Mouse (Mus musculus) kidney, adult 2 months (tissue): Measurements from ENCODE around the gene Ell2. TPM values are rescaled to one million over a fixed set of nuclear protein-coding genes. Genes with fewer than 3 reads are reported as not detected.

Experiments used
- DNase-seq: peaks from one replicate; pipeline ENCODE4 v3.0.0; 2021
- H3K27ac ChIP-seq: fragments of 200-500 bp; 2 replicates; pipeline ENCODE4 v1.5.1; 2012; ENCODE audit warnings: low read depth, low read length, control low read depth, inconsistent platforms; ENCODE audit not compliant: insufficient read depth
- H3K27me3 ChIP-seq: fragments of 200-500 bp; replicated peaks from 2 replicates; pipeline ENCODE4 v1.6.1; 2012; ENCODE audit warnings: mild to moderate bottlenecking, moderate library complexity, low read length, inconsistent platforms; ENCODE audit not compliant: control insufficient read depth, insufficient read depth
- H3K36me3 ChIP-seq: fragments of 200-500 bp; 2 replicates; pipeline ENCODE4 v1.6.1; 2012; ENCODE audit warnings: mild to moderate bottlenecking, moderate library complexity, low read length, inconsistent platforms; ENCODE audit not compliant: control insufficient read depth, insufficient read depth
- H3K4me1 ChIP-seq: fragments of 200-500 bp; 2 replicates; pipeline ENCODE4 v1.6.1; 2011; ENCODE audit warnings: low read length; ENCODE audit not compliant: control insufficient read depth, insufficient read depth
- H3K4me3 ChIP-seq: fragments of 200-500 bp; 2 replicates; pipeline ENCODE4 v1.5.1; 2011; ENCODE audit warnings: mild to moderate bottlenecking, low read depth, low read length, control low read depth; ENCODE audit not compliant: insufficient read depth
- CTCF ChIP-seq: fragments of 200-500 bp; conservative IDR thresholded peaks from 2 replicates; pipeline ENCODE4 v1.5.1; 2011; ENCODE audit warnings: low read depth, mild to moderate bottlenecking, control low read depth, low read length, moderate library complexity, mixed read lengths; ENCODE audit not compliant: insufficient read depth, insufficient read length
- POLR2A ChIP-seq: fragments of 200-500 bp; IDR thresholded peaks from one replicate; pipeline ENCODE4 v1.6.1; 2011; ENCODE audit warnings: low read depth, low read length, control low read depth
- WGBS: fragments of 180-500 bp; shearing (Covaris S2); methylation state at CpG from one replicate; pipeline ENCODE4 v1.1.7; 2018; 5-methylcytosine and 5-hydroxymethylcytosine counted together
- polyA plus RNA-seq: library from polyadenylated mRNA; depleted of rRNA; stranded (reverse); fragments of >200 nt; gene quantifications from 2 replicates; pipeline ENCODE4 v1.2.3, GENCODE M21; 2012

Gene Ell2
- polyA plus RNA-seq, 1 experiment, result 8.2 TPM

GRCm38 (mm10) chr13:75778156-75778555 is 71.6 kb downstream of the Ell2 start:
- H3K4me1 ChIP-seq, result no peaks in the 10 kb centered on the region
- H3K4me3 ChIP-seq, result no peak overlapping the region
- peaks cover 6% of the 10 kb centered on the region for H3K36me3 ChIP-seq
- no peak overlapping the region for H3K27ac ChIP-seq
- WGBS, result 94% methylated on average over 6 of the region's 6 CpGs
- no peaks in the 10 kb centered on the region for H3K27me3 ChIP-seq
- no peak for DNase-seq
- TF ChIP-seq POLR2A (no peak), CTCF (no peak)

DNA sequence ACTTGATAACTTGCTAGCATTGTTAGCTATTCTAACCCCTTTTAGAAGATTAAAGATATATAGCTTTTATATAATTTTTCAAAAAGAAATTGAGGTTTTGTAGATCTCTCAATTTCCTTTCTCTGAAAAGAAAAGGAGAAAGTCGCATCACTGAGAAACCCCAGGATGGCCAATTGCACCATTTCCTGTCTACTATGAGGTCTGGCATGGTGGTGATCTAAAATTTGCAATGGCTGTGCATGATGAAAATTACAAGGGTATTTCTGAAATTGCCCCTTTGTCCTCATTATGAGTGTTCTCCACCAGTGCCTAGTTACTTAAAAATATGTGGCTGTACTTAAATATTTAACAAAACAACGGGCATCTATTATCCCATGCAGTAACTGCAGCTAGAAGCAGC is 72.6 kb downstream of the Ell2 start:
- no peaks in the 10 kb centered on the region for H3K27me3 ChIP-seq
- WGBS, result 88% methylated on average over 2 of the region's 2 CpGs
- no peaks in the 10 kb centered on the region for H3K4me1 ChIP-seq
- H3K27ac ChIP-seq, result no peak overlapping the region
- TF ChIP-seq CTCF (no peak), POLR2A (no peak)
- H3K36me3 ChIP-seq, result peaks cover 4% of the 10 kb centered on the region
- no peak for DNase-seq
- no peak overlapping the region for H3K4me3 ChIP-seq

DNA sequence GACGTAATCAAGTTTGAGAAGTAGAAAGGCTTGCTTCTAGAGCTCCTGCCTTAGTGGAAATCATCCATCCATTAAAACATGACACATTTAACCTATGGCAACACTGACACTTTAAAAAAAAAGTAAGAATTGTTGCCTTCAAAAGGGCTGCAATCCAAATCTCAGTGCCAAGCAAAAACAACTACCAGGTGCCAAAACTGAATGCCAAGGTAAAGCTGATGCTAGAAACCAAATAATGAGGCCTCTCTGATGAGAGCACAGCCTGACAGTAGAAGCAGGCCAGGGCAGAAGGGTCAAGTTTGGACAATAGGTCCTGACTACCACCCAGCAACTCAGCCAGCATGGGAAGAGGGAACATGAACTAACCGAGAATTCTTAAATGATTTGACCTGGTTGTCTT is 73.5 kb downstream of the Ell2 start:
- Histone ChIP-seq H3K4me3 (no peak overlapping the region), H3K4me1 (no peaks in the 10 kb centered on the region), H3K27me3 (no peaks in the 10 kb centered on the region), H3K27ac (no peak overlapping the region), H3K36me3 (peaks cover 4% of the 10 kb centered on the region)
- no peak for DNase-seq
- TF ChIP-seq POLR2A, result no peak
- no peak for TF ChIP-seq CTCF
- 62% methylated on average over 2 of the region's 2 CpGs for WGBS

DNA sequence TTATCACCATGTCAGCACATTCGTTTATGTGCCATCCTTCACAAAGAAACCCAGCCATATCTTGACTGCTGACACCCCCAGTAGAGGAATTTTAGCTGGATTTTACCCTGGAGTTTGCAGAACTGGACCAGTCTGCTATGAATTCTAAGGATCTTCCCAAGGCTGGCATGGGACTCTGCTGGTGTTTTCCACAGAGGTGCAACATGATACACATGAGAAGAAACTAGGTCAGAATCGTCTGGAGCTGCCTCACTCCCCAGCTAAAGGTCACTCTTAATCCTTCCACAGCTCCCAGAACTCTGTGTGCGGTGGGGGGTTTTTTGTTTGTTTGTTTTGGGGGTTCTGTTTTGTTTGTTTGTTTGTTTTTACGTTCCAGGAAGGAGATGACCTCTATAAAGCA is 79.2 kb downstream of the Ell2 start:
- H3K27ac ChIP-seq, result no peak overlapping the region
- no peak for TF ChIP-seq POLR2A
- no peak for TF ChIP-seq CTCF
- no peaks in the 10 kb centered on the region for H3K4me1 ChIP-seq
- DNase-seq, result no peak
- whole genome bisulfite sequencing, result 50% methylated on average over 4 of the region's 4 CpGs
- H3K36me3 ChIP-seq, result no peaks in the 10 kb centered on the region
- H3K4me3 ChIP-seq, result no peak overlapping the region
- no peaks in the 10 kb centered on the region for H3K27me3 ChIP-seq

DNA sequence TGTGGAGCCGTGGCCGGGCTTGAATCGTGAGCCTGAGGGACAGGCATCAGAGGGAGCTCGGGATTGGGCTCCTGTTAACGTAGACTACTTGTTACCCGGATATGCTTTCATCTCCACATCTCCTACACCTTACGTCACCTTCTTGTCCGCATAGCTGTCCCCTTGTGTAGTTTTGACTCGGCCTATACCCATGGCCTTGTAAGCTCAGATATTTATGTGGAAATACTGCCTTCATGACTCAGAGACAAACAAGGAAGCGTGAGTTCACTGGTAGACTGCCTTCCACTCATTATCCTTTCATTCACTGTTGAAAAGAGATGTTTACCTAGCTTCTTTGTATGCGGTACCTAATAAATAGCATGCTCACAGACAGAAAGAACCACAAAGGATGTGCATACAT is 79.7 kb downstream of the Ell2 start:
- Histone ChIP-seq H3K4me1 (no peaks in the 10 kb centered on the region), H3K27ac (no peak overlapping the region), H3K27me3 (no peaks in the 10 kb centered on the region), H3K36me3 (no peaks in the 10 kb centered on the region), H3K4me3 (no peak overlapping the region)
- no peak for DNase-seq
- 88% methylated on average over 11 of the region's 11 CpGs for WGBS
- no peak for TF ChIP-seq CTCF
- TF ChIP-seq POLR2A, result no peak

GRCm38 (mm10) chr13:75787364-75787763 is 80.8 kb downstream of the Ell2 start:
- no peaks in the 10 kb centered on the region for H3K27me3 ChIP-seq
- no peak overlapping the region for H3K27ac ChIP-seq
- no peak for DNase-seq
- TF ChIP-seq CTCF (no peak), POLR2A (no peak)
- no peak overlapping the region for H3K4me3 ChIP-seq
- H3K36me3 ChIP-seq, result no peaks in the 10 kb centered on the region
- 89% methylated on average over 3 of the region's 3 CpGs for WGBS
- no peaks in the 10 kb centered on the region for H3K4me1 ChIP-seq

GRCm38 (mm10) chr13:75788178-75788577 is 81.6 kb downstream of the Ell2 start:
- no peak for DNase-seq
- no peak overlapping the region for H3K27ac ChIP-seq
- H3K4me3 ChIP-seq, result no peak overlapping the region
- 93% methylated on average over 4 of the region's 4 CpGs for WGBS
- TF ChIP-seq POLR2A (no peak), CTCF (no peak)
- H3K4me1 ChIP-seq, result no peaks in the 10 kb centered on the region
- no peaks in the 10 kb centered on the region for H3K36me3 ChIP-seq
- H3K27me3 ChIP-seq, result no peaks in the 10 kb centered on the region
